Mouse (Mus musculus): ENCODE measurements at regions not wholly inside any gene's neighbourhood (a gene's known extent, or its start where the extent isn't known, plus 50 kb on each side); places are given as distances from the start of the nearest gene placed in this dataset.

DNA sequence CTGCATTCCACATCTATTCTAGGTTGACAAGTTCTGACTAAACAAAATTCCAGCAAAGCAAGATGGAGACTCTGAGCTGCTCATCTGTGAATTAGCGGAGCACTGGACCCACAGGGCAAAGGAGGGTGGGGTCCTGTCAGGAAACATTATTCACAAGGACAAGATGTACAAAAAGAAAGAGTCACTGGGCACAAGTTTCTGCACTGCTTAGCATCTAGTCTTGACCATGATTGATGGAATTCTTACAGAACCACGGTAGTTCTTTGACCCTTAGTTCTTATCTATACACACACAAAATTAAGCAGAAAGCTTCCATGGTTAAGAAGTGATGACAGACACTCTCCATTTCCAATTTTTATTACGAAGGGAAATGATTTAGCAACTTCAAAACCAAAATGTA is 267.6 kb downstream of the Mreg start:
- no peak for DNase-seq

DNA sequence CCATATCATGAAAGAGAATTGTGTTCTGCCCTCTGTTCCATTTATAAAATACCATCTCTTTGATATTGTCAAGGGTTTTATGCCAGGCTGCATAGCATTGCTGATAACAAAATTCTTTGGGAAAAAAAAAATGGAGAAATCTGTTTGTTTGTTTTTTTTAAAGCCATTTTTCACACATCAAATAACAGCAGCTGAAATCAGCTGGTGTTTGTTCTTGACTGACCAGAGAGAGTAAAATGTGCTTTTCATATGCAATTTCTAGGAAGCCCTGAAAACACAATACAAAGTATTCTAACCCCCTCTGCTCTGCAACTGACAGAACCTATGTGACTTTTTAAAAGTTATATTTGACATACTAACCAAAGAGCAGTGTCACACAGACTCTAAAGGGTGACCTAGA is 270.0 kb downstream of the Mreg start:
- no peak for DNase-seq

DNA sequence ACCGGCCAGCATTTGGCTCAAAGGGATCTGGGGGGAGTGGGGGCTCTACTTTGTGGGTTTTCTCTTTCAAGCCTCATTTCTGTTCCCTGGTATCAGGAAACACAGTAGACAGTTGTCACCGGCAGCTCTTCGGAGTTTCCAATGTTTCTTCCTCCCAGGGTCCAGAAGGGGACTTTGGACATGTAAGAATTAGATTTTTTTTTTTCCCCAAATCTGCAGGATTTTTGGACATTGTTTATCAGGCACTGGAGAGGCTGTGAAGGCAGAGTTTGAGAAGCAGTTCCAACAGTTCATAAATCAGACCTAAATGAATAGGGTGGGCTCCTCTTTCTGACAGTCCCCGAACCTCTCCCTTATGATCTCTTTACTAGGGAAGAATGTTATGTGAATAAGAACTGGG is 270.4 kb downstream of the Mreg start:
- no peak for DNase-seq

DNA sequence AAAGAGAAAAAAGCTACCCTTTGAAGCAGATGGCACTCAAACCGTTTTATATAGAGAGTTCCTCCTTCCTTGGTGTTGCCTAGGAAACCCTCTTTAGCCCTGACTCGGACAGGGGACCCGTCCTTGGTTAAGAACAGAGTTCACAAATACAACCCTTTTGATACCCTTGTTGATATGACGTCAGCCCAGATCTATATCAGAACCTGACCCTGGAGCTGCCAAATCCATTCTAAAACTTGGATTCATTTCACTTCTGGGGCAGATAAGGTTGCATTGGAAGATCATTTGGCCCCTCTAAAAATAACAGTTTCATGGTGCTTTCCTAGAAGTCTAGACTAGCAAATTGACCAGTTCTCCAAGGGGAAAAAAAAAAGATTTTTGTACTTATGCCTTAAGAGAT is 271.2 kb downstream of the Mreg start:
- no peak for DNase-seq

DNA sequence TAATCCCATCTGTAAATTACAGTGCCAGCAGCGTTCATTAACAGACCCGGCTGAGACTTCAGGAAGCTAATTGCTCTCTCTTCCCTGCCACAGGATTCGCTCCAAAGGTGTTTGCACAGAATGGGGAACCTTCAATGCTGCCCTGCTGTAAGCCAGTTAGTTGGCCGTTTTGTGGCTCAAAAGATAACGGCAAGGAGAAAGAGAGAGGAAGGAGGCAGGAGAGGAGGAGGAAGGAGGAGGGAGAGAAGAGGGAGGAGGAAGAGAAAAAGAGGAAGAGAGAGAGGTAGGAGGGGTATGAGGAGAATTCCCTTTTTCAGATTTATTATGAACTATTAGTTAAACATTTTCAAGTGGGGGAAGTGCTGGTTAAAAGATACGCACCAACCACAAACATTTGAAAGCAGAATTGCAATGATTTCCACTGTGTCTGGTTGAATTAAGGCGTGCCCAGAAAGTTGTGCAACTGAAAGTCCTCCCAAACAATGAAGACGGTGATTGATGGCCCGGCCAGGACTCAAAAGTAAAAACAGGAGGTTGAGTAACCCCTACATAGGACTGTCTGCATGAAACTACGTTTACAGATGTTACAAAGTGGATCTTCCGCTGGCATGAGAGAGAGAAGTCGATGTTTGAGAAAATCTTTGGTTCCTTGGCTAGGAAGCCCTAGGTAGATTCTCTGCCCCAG is 273.6 kb downstream of the Mreg start:
- no peak for DNase-seq

DNA sequence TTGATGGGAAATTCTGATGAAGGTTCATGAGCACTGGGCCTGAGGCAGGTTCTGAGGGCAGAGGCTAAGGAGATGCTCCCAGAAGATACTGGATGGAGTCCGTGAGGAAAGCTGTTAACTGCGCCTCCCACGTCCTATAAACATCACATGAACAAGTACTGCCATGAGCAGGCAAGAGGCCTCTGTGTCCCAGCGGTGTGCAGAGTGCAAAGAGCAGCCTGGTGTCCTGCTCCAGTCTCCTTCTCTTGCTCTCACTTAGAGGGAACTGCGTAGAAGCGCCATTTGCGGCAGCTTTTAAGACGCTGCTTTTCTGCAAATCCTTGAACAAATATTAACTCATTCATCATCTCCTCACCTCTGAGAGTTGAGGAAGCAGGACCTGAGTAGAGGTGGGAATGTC is 274.2 kb downstream of the Mreg start:
- DNase-seq, result peak; percentile 7

DNA sequence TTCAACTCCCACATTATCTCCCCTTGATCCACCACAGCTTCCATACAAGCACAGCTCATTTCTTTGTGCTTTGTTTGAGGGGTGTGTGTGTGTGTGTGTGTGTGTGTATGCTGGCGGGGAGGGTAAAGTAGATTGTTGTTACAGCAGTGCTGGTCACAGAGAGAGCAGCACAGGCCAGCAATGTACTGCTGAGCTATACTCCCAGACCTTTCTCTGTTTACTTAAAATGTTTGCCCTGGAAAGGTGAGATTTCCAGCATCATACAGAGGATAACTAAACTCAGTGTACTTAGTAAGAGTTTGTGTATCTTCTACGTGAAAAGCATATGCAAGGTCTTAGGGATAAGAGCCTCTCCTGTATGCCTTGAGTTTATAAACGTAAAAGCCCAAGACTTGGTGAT is 274.9 kb downstream of the Mreg start:
- DNase-seq, result no peak

DNA sequence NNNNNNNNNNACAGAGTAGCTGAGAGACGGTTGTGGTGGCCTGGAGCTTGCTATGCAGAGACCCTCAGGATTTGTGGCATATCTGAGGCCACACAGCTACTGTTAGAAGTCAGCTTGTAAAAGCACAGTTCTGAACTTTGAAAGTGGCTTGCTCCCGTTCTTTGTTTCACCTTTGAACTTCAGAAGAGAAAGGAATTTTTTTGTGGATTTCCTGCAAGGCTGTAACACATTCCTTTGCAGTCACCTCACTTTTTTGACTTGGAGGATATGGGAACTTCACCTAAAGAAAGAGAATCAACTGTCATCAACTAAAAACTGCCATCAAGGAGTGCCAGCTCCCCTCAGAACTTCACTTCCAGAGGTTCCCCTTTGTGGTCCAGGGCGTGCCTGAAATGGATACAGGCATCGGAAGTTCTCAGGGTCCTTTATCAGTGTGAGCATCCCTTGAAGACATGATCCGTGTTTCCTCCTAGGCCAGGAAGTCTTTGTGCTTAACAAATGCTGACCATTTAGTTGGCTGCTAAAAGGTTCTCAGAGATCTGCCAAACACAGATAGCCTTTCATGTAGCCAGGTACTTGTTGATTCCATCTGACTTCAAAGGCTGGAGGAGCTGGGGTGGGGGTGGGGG is 275.5 kb downstream of the Mreg start:
- peak; percentile 5 for DNase-seq

DNA sequence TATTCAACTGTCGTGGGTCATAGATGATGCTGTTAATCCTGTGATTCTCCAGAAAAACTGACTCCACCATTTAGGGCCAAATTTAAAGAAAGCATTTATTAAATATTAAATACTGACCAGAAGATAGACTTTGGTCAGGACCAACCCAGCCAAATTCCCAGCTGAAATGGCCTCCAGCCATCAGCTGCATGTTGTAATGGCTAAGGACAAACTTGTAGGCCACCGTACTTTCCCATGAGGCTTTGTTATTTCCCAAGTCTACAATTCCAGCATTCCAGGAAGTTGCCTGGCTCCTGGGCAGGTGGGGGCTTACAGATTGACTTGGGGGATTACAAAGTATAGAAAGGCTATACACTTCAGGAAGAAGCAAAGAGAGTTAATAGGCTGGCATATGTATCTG is 272.5 kb upstream of the Fn1 start:
- peak; percentile 18 for DNase-seq

DNA sequence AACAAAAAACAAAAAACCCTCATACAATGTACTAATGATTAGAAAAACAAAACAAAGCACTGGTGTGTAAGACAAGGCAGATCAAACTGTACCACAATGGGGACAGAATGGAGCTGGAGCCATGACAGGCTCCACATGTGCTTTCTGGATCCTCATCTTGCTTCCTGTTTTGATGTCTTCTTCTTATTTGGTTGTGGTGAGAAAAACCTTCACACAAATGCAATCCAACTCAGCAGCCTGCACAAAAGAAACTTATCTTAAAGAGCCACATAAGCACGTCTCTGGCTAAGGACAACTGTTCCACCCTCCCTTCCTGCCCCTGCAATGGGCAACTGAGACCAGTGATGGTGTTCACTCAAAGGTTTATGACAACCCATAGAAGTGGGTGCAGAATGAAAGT is 271.9 kb upstream of the Fn1 start:
- no peak for DNase-seq

DNA sequence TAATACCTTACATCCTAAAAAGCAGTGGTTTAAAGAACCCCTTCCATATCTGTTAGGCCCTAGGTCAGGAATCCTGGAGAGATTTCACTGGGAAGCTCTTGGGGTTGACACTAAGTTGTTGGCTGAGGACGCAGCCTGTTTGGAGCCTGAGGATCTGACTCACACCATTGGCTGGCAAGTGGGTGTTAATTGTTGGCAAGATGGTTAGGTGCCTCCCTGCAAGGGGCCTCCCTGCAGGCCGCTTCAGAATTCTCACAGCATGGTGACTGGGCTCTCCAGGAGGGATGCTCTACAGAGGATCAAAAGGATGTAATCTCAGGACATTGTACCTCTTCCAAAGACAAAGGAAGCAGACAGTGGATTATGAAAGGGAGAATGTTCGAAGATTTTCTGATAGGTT is 270.7 kb upstream of the Fn1 start:
- DNase-seq, result no peak

DNA sequence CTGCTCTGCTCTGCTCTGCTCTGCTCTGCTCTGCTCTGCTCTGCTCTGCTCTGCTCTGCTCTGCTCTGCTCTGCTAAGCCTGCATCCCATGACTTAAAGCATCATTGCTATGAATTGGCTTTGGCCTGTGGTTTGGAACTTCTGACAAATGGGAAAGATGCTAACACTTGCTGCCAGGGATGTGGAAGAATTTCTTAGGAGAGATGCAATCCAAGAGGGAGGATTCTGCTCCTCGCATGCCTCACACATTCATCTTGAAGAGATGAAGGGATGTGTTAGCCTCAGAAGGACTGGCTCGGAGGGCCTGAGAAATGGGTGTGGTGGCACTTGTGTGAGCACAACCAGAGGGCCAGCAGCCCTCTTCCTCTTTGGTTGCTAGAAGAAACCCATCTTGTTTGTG is 268.5 kb upstream of the Fn1 start:
- DNase-seq, result no peak

DNA sequence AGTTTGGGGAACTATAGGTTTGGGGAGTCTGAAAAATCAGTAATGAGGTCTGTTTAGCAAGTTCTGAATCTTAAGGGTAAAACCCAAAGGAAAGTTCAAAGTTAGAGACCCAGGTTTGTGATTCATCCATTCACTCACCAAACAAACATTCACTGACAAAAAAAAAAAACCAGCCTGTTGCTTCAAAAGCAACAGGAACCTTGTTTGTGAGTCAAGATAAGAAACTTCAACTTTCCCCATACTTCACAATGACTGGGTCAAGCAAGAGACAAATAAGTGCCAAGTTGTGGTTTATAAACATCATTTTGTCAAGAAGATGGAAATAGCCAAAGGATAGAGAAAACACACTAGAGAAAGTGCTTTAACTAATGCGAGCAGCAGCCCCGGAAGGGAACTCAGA is 266.9 kb upstream of the Fn1 start:
- no peak for DNase-seq

DNA sequence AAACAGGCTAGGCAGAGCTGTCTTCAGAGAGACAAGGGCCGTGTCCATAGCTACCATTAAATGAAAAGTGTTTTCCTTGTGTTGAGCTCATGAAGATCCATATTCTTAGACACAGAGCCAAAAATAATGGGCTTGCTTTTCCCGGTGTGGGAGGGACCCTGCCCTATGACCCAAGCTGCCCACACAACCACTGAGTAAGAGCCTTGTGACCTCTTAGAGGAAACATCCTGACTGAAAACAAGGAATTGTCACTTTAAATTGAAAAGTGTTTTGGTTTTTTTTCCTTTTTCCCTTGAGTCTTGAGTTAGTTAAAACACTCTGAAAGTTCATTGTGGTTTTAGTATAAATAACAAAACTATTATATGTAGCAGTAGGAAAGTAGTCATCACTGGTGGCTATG is 264.0 kb upstream of the Fn1 start:
- no peak for DNase-seq

DNA sequence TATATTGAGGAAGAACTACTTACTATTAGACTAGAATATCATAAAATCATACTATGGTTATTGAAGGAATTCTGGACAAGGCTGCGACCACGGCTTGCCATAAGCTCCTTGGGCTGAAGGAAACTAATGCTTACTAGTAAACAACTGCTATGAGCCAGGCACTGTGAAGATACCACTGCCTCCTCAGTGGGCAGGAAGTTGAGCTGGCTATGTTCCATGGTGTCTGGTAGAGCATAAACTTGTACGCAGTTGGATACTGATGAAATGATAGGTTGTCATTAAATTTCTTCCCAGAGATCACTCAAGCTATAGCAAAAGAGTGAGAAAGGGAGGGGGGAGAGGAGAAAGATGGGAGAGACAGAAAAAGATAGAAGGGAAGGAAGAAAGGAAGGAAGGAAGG is 261.4 kb upstream of the Fn1 start:
- no peak for DNase-seq

DNA sequence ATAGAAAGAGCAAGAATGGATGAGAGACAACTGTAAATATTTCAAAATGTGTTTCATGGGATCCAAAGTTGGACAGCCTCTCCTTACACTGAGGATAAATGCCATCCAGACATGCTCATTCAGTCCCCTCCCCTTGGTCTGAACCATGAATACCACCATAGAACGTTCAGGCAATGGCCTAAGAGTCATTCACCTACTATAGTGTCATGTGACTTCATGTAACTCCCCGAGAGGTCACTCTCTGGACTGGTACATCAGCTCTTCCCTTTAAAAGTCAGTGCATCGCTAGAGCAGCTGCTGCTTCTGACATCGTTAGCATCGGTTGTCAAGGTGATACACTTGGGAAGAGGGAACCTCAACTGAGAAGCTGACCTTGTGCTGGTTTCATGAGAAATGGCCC is 260.2 kb upstream of the Fn1 start:
- no peak for DNase-seq

DNA sequence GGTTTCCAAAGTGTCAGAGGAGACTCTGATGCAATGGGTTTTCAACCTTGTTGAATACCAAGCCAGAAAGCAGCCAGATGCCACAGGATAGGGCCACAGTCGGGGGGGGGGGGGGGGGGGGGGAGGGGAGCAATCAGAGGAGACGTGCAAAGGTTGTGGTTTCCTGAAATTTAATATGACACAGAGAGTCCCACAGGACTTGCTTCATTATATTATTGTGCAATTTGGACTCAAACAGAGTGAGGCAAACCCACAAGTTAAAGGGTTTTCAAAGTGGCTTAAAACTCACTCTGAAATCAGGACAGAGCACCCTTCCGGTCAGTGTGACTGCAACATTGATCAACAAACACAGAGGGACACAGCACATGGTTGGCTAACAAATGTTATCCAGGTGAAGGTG is 259.4 kb upstream of the Fn1 start:
- no peak for DNase-seq

DNA sequence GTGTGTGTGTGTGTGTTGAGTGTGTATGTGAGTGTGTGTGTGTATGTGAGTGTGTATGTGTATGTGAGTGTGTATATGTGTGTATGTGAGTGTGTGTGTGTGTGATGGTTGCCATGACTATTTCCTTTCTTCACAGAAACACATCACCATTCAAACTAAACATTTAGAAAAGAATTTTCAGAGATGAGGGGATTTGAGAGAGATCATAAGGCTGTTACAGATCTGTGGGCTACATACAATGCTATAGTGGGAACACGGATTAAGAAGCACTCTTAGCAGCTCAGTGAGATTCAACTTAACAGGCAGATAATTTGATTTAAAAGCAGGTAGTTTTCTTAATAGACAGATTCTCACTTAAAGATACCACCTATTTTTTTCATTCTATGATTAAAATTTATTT is 257.1 kb upstream of the Fn1 start:
- no peak for DNase-seq

DNA sequence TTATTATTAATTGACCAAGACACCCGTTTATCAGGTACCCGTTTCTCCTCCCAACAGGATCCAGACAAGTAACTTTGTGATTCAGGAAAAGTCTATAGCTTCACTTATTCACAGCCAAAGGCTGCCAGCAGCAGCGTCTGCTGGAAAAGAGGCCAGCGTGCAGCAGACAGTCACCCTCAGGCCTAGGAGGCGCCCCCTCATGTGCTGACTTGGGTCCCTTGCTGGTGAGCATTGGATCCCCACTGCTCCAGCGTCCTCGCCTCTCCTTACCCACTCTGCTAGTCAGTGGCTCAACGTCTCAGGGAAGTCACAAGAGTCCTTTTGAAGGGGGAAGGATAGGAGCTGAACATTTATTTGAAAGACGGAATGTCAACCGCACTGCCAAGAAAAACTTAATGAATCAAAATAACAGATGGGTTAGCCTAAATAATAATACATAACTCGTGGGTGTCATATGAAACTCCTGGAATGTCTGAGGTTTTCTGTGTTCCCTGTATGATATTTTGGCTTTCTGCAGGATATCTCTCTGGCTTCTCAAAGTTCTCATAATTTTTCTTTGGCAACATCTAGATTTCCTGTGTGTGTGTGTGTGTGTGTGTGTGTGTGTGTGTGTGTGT is 256.6 kb upstream of the Fn1 start:
- DNase-seq, result no peak

DNA sequence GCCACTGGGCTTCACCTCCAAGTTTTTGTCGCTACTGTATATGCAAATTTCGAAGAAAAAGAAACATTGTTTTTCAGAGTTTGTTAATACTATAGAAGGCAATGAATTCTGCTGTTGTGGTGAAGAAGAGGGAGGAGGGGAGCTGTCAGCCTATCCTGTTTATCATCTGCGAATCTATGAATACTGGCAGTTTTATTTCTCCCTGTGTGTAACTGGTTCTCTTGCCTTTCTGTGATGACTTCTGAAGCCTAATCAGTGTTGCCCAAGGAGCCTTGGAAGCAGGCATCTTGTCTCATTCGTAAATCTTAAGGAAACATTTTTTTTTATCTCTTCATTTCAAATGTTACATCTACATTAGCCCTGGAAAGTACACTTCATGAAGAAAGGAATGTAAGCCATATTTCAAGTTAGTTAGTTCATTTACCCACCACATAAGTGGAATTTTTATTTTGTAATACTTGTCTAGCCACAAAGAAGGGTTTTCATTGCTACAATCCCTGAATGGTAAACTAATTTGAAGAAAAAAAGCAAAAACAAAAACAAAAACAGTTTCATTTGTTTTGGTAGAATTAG is 251.5 kb upstream of the Fn1 start:
- DNase-seq, result no peak

DNA sequence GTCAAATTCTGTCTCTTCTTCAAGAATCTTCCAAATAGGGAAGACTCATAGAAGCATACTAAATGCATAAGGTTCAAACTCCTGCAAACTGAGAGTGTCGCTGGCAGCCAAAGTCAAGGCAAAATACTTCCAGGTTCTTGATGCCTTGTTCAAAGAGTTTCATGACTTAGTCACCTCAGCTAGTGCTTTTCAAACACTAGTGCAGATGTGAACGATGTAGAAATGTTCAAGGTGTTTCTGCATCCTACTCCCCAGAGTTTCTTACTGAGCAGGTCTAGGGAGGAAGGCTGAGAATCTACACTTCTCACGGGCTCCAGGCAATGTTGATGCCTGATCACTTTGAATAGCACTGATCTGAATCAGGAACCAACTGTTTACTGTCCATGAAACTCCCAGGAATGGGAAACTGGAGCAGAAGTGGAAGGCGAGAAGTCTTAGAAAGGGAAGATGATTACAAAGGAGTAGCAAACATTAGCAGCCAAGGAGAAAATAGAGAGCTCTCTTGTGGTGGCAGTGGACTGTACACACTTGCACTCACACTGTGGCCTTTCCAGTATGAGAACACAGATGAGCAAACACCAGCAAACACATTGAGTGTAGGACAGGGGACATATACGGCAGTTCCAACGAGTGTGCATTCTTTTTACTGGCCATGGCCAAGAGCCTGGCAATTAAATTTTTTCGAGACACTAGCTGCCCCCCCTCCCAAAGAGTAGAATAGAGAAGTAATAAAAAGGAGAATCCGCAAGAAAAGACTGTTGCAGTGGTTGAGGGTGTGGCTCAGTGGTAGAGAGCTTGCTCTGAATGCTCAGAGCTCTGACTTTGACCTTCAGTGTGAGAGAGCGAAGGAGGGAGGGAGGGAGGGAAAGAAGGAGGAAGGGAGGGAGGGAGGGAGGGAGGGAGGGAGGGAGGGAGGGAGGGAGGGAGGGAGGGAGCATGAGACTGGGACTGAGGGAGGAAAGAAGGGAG is 247.4 kb upstream of the Fn1 start:
- no peak for DNase-seq

DNA sequence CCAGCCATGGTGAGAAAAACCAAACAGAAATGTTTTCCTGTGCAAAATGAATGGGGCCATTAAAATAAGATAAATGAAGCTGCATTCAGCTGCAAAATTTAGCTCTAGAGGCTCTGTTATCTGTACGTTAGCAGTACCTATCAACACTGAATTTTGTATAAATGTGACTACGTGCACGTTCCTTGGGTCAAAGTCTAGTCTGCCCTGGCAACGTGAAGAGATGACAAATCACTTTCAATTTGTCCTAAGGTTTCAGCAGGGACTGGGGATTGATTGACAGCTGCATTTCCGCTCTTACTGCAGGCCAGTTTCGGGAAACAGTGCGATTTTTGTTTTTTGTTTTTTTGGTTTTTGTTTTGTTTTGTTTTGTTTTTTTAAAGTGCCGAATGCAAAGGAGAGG is 246.1 kb upstream of the Fn1 start:
- no peak for DNase-seq

DNA sequence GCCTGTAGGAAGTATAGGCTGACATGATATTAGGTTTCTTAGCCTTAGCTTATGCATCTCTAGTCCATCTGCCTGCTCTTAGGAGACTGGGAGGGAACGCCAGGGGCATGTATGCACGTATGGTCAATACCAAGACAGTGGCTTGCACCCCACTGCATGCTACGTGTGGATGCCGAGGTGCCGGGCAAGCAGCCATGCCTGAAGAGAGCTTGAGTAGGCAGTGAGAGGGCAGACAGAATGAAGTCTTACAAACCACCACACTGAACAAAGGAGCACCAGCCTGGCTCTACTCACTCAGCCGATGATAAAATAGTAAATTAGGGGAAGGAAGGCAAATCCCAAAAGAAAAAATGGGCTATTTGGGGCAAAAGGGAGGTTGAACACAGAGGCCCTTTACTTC is 245.2 kb upstream of the Fn1 start:
- DNase-seq, result no peak
